Mouse (Mus musculus) kidney, adult 10 weeks (tissue): ENCODE data around the gene Mavs. TPM values are rescaled to one million over a fixed set of nuclear protein-coding genes. Genes with fewer than 3 reads are reported as not detected.

ENCODE experiments used
- polyA plus RNA-seq: library from polyadenylated mRNA; stranded (reverse); fragments of 350-450 nt; fragmentation: Illumina TruSeq; extraction: RNeasy Lipid Tissue Mini Kit (QIAGEN cat#74804); gene quantifications from one replicate; pipeline ENCODE4 v1.2.3, GENCODE M21; 2014; ENCODE audit warnings: low read depth, low replicate concordance

Mavs gene
- polyA plus RNA-seq, result 10.3 TPM

DNA sequence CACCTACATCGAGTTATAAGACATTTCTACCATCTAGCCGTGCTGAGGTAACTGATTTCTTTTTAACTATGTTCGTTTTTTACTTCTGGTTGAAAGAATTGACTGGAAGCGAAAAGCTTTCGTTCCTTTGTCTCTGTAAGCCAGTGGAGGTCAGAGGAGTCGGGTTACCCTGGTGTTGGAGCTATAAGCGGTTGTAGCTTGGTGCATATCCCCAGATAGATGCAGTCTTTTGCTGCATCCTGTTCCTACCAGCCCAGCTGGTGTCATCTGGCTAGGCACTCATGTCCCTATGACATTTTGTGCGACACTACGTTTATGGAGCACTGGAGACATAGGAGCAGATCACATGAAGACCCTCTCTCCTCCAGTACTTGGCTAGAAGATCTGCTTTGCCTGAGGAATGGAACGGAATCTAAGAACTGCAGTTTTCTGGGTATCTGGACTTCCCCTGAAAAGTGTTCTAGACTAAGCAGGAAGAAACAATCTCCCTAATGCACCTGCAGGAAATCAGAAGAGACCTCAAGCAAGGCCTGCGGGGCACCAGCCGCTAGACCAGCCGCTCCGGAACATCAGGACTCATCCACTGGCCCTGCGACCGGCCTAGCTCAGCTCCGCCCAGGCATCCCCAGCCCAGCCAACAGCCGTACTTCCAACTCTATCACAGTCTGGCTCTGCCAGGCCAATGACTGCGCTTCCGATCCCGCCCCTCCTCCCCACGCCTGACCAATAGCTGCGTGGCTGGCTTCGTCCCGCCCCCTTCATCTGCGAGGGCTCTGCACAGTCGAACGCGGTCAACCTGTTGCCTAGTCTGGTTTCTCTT lies at the start of gene Mavs:
TSS of gene Mavs (plus strand) at position 757 of the 820 bp plus-strand sequence.

DNA sequence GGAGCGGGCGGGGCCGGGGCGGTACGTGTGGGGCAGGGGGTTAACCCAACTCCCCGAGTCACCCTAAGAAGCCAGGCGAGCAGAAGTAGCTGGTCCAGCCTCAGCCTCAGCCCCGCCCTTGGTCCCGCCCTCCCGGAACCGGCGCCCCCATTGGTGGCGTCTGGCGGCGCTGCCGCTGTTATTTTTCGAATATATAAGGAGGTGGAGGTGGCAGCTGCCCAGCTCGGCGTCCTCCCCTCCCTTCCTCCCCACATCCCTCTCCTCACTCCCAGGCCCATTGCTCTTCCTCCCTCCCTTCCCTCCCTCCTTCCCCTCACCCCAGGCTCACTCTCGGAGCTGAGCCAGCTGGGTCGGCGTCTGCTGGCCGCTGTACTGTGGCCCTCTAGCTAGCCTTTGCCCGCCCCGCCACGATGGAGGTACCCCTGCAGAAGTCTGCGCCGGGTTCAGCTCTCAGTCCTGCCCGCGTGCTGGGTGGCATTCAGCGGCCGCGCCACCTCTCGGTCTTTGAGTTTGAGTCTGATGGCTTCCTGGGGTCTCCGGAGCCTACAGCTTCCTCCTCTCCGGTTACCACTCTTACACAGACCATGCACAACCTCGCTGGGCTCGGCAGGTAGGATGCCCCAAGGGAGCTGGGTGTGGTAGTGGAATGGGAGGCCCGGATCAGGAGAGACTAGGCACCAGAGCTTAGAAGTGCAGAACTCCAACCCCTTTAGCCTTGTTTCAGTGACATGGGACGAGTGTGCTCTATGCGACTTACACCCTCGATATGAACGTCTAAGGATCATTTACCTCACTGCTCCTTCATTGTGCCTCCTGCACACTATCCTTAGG lies 46.9 kb upstream of the Mavs start, which contains the start of the genes Cdc25b and Spef1:
TSS of gene Cdc25b (plus strand) at position 179 of the 831 bp plus-strand sequence.
TSS of gene Spef1 (minus strand) at position 512 of the 831 bp plus-strand sequence.

DNA sequence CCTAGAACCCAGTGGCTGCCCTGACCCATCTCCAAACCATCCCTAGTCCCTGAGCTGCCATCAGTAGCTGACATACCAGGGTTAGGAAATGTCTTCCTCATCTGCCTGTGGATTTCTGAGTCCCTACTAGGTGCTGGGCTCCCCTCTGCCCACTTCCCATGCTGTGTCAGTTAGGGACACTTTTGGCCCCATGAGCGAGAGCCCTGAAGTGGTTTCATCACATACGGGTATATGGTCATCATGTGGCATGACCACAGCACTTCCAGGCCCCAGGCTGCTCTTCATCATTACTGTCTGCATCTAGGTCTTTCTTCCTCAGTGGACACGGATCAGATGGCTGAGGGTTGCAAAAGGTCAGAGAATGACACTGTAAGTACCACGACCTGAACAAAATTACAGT lies 27.1 kb upstream of the Mavs start, which contains the start of gene Ap5s1:
TSS of gene Ap5s1 (plus strand) at position 301 of the 400 bp plus-strand sequence.

DNA sequence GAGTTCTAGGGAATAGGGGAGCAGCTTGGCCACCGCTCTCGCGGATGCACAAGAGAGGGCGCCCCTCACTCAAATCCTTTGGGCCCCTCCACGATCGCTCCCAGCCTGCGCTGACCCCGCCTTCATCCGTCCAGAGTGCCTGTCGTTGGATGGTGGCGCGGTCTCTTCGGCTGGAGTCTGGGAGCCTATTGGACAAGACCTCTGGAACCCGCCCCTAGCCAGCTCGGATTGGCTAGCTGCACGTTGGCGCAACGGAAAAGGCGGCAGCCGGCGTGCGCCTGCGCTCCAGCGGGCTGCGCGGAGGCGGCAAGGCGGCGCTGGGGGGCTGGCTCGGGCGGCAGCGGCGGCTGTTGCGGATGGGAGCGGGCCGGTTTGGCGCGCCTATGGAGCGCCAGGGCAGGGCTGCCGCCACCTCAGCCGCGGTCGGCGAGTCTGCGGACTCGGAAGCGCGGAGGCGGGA lies 28.4 kb downstream of the Mavs start, which contains the start of gene Pank2:
TSS of gene Pank2 (plus strand) at position 283 of the 460 bp plus-strand sequence.

Other genes with a start within 250 kb of the Mavs start
- 0.24 TPM for gene Gfra4, start 191.0 kb upstream of the Mavs start, polyA plus RNA-seq
- not detected for gene Adam33, start 170.2 kb upstream of the Mavs start, polyA plus RNA-seq
- not detected for gene Siglec1, start 147.3 kb upstream of the Mavs start, polyA plus RNA-seq
- gene Hspa12b, start 106.8 kb upstream of the Mavs start, polyA plus RNA-seq, result 0.69 TPM
- not detected for gene Gm11037, start 100.6 kb upstream of the Mavs start, polyA plus RNA-seq
- 0.57 TPM for gene 1700037H04Rik, start 74.0 kb upstream of the Mavs start, polyA plus RNA-seq
- gene Cenpb, start 54.0 kb upstream of the Mavs start, polyA plus RNA-seq, result 11.4 TPM
- gene Cdc25b, start 47.1 kb upstream of the Mavs start, polyA plus RNA-seq, result 2.1 TPM
- gene Spef1, start 46.8 kb upstream of the Mavs start, polyA plus RNA-seq, result 1.4 TPM
- gene Ap5s1, start 27.0 kb upstream of the Mavs start, polyA plus RNA-seq, result 6.0 TPM
- 30.8 TPM for gene Pank2, start 28.4 kb downstream of the Mavs start, polyA plus RNA-seq
- 33.4 TPM for gene Rnf24, start 118.8 kb downstream of the Mavs start, polyA plus RNA-seq